In the genomic region with DNA sequence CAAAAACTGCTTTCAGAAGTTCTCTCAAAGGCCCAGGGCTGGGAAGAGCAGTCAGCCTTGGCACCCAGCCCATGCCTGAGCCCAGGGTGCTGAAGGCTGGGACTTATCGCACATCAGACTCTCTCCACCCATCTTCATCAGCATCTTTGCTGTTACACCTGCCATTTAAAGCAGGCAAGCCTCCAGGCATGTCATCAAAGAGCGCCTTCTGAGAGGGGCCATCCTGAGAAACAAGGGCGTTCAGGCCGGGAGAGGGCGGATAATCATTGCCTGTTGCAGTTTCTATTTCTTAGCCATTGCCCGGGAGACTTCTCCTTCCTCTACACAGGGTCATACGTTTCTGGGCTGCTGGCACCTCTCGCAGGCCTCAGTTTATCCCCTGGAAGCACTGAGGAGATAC, we compare ENCODE assay signal across 1 mouse cellular context.
TF ChIP-seq lines count a peak whose summit lies in the region.

No protein-coding gene starts in this region.

TF ChIP-seq in ES-E14, 5 proteins besides CTCF, POLR2A, EP300 and RAD21 (continued from another document):
- no peak for TF ChIP-seq CHD2 (IDR thresholded peaks at IDR 0.05; ENCODE audit: low read depth, low read length)
- TF ChIP-seq ZNF384 (IDR thresholded peaks at IDR 0.05; ENCODE audit: low read depth, low read length) = no peak
